In the genomic region with DNA sequence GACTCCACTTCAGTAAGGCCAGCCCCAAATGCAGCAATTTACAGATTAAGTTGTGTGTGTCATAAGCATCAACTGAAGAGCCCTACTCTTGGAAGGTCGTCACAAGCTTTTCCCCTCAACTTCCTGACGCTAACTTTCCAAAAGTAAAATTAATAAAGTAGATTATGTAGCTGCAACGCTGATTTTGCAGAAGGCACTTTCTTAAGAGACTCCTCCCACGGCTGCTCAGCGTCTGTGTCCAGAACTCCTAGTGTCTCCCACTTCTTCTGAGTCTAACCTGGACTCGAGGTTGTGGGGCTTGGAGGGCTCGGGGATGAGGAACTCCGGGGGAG, we compare ENCODE assay signal across 8 mouse cellular contexts. TPM values are rescaled to one million over a fixed set of nuclear protein-coding genes. Genes with fewer than 3 reads are reported as not detected.
DNase-seq lines count a peak whose midpoint lies in the region; ATAC-seq and TF ChIP-seq lines count a peak whose summit lies in the region.

No protein-coding gene starts in this region.

- peak overlapping the region; percentile 97 for H3K27ac ChIP-seq in embryonic facial prominence, embryonic 13.5 days
- peak overlapping the region; percentile 98 for H3K27ac ChIP-seq in intestine, embryonic 14.5 days (ENCODE audit: low read depth)
- H3K27ac ChIP-seq in neural tube, embryonic 12.5 days: 0 out of 2 replicates have a peak overlapping the region, but pooled peaks have one; percentile 74

- peak overlapping the region; percentile 98 for H3K9ac ChIP-seq in embryonic facial prominence, embryonic 13.5 days
- H3K9ac ChIP-seq in intestine, embryonic 14.5 days (ENCODE audit: low read length): peak overlapping the region; percentile 82
- peak overlapping the region; percentile 92 for H3K9ac ChIP-seq in neural tube, embryonic 12.5 days

- no peak for ATAC-seq in embryonic facial prominence, embryonic 13.5 days (ENCODE audit: insufficient number of reproducible peaks, insufficient read depth, low FRiP score, low TSS enrichment, low read depth)
- 0 out of 2 replicates have a peak, but pooled peaks have one; percentile 0 for ATAC-seq in intestine, embryonic 14.5 days (replicated peaks; ENCODE audit: low FRiP score, low TSS enrichment, low read depth)
- no peak for ATAC-seq in neural tube, embryonic 12.5 days (ENCODE audit: low FRiP score, low read depth)
- ATAC-seq in monocyte, adult 5-6 weeks (replicated peaks; ENCODE audit: insufficient number of reproducible peaks, low FRiP score, low TSS enrichment, poor library complexity, severe bottlenecking): no peak

- no peak for TF ChIP-seq POLR2A in lung, adult 2 months (IDR thresholded peaks at IDR 0.05; ENCODE audit: borderline replicate concordance, extremely low read depth, low read depth, low read length)

- H3K36me3 ChIP-seq in embryonic facial prominence, embryonic 13.5 days: no peaks in the 10 kb centered on the region
- no peaks in the 10 kb centered on the region for H3K36me3 ChIP-seq in intestine, embryonic 14.5 days (ENCODE audit: control insufficient read depth, insufficient read depth, low read length)
- H3K36me3 ChIP-seq in neural tube, embryonic 12.5 days: no peaks in the 10 kb centered on the region

- 1% methylated on average over 8 of the region's 8 CpGs for WGBS in lung, adult 2 months
- WGBS in embryonic facial prominence, embryonic 13.5 days: under 1% methylated on average over 8 of the region's 8 CpGs
- WGBS in intestine, embryonic 14.5 days: under 1% methylated on average over 8 of the region's 8 CpGs
- WGBS in neural tube, embryonic 12.5 days: under 1% methylated on average over 8 of the region's 8 CpGs

- peaks cover 3% of the 10 kb centered on the region for H3K4me1 ChIP-seq in lung, adult 2 months (ENCODE audit: control insufficient read depth, insufficient read depth, low read length)
- H3K4me1 ChIP-seq in embryonic facial prominence, embryonic 13.5 days: peaks cover 37% of the 10 kb centered on the region
- H3K4me1 ChIP-seq in intestine, embryonic 14.5 days (replicated peaks; ENCODE audit: control insufficient read depth, insufficient read depth, low read length): peaks cover 11% of the 10 kb centered on the region
- no peaks in the 10 kb centered on the region; the same call in 1 of the 2 replicates for H3K4me1 ChIP-seq in neural tube, embryonic 12.5 days

- H3K4me3 ChIP-seq in lung, adult 2 months (replicated peaks; ENCODE audit: extremely low read depth, low read depth, low read length): peak overlapping the region; percentile 99
- H3K4me3 ChIP-seq in embryonic facial prominence, embryonic 13.5 days: peak overlapping the region; percentile 89
- peak overlapping the region; percentile 66 for H3K4me3 ChIP-seq in intestine, embryonic 14.5 days (ENCODE audit: low read depth, low read length)
- H3K4me3 ChIP-seq in neural tube, embryonic 12.5 days: peak overlapping the region; percentile 83

- no peak for TF ChIP-seq CTCF in lung, adult 2 months (IDR thresholded peaks at IDR 0.05; ENCODE audit: insufficient read depth, low read length)

- peak overlapping the region; percentile 85 for H3K4me2 ChIP-seq in embryonic facial prominence, embryonic 13.5 days
- peak overlapping the region; percentile 65 for H3K4me2 ChIP-seq in intestine, embryonic 14.5 days (ENCODE audit: low read length)
- peak overlapping the region; percentile 85 for H3K4me2 ChIP-seq in neural tube, embryonic 12.5 days (replicated peaks)

- no peak for DNase-seq in lung, adult 2 months
- DNase-seq in lung, postnatal 4 days: no peak
- no peak for DNase-seq in intestine, embryonic 14.5 days (ENCODE audit: low spot score)
- DNase-seq in frontal cortex, postnatal 36 days (ENCODE audit: low spot score in 2 of 2): no peak
- DNase-seq in retina, postnatal 1 day: no peak

- H3K27me3 ChIP-seq in embryonic facial prominence, embryonic 13.5 days: no peaks in the 10 kb centered on the region
- H3K27me3 ChIP-seq in intestine, embryonic 14.5 days (replicated peaks; ENCODE audit: control insufficient read depth, insufficient read depth, low read length): no peaks in the 10 kb centered on the region
- no peaks in the 10 kb centered on the region for H3K27me3 ChIP-seq in neural tube, embryonic 12.5 days (replicated peaks)

- H3K9me3 ChIP-seq in embryonic facial prominence, embryonic 13.5 days: no peaks in the 10 kb centered on the region
- H3K9me3 ChIP-seq in intestine, embryonic 14.5 days (ENCODE audit: control insufficient read depth, low read length): no peaks in the 10 kb centered on the region
- no peaks in the 10 kb centered on the region for H3K9me3 ChIP-seq in neural tube, embryonic 12.5 days

RNA-seq across cellular contexts. Expression of a gene that starts 1.5 kb away (rescaled TPM):
- 2.0 and 2.1 TPM in 2 replicates for polyA plus RNA-seq in lung, adult 2 months (2012; rRNA removed)
- 15.7 and 17.0 TPM in 2 replicates for polyA plus RNA-seq in embryonic facial prominence, embryonic 13.5 days (2015; fragmentation: Nextera tagmentation; extraction: Ambion mirVana)
- polyA plus RNA-seq in intestine, embryonic 14.5 days (2014; fragmentation: Nextera tagmentation; extraction: Ambion mirVana): 26.4 and 29.5 TPM in 2 replicates
- 16.3 and 16.4 TPM in 2 replicates for polyA plus RNA-seq in neural tube, embryonic 12.5 days (2016; fragmentation: Nextera tagmentation; extraction: Ambion mirVana)
- 23.0 to 34.5 TPM (median 26.7 TPM) in 3 replicates for total RNA-seq in monocyte, adult 5-6 weeks (2017)
